Mouse (Mus musculus): ENCODE measurements around the gene Acads.
"Not testable (repeated sequence)": the region's sequence is repeated elsewhere in the genome, so short reads cannot be mapped to it uniquely, and the experiment has no call there.

Gene Acads

DNA sequence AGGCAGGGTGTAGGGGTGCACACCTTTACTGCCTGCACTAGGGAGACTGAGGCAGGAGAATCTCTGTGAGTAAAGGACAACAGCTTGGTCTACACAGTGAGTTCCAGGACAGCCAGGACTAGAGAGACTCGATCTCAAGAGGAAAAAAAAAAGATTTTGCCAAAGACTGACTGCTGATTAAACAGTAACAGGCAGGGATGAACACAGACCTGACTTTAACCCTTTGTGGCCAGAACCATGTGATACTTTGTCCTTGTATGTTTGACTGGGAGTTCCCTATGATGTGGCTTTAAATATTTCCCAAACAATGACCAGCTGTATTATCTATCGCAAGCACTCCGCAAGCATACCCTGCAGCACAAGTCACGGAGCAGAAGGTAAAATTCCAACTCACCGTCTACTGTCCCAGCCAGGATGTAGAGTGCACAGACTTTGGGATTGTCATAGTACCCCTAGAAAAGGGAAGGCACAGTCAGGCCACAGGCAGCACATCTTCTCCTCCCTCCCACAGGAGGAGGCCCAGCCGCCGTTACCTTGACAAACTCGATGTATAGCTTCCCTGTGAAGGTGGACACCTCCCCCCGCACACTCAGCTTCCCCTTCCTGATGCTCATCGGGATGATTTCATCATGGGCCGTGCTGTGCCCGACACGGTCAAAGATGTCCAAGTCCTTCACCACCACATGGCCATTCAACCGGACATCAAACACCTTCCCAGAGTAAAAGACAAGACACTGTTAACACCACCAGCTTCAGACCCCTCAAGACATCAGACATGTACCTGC, 30.7 kb upstream of the Acads start:
- DNase-seq (ENCODE audit: low spot score), result no peak

GRCm38 (mm10) chr5:115148872-115149271, 29.7 kb upstream of the Acads start:
- DNase-seq (ENCODE audit: low spot score), result not testable (repeated sequence)

GRCm38 (mm10) chr5:115148378-115148777, 29.2 kb upstream of the Acads start:
- no peak for DNase-seq (ENCODE audit: low spot score)

DNA sequence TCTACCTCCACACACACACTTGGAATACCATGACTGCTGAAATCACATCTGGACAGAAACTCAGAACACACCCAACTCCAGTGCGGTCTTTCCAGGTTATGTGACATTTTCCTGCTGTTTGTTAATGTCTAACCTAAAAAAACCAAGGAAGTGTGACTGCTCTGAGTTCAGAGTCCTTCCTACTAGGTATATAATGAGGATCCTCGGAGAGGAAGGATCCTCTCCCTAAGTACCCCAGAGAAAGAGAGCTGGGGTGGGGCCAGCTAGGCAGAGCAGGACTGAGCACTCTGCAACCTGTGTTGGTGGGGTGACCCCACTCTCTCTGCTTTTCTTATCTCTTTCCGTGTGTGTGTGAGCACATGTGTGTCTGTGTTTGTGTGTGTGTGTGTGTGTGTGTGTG, 28.2 kb upstream of the Acads start:
- DNase-seq (ENCODE audit: low spot score), result no peak

DNA sequence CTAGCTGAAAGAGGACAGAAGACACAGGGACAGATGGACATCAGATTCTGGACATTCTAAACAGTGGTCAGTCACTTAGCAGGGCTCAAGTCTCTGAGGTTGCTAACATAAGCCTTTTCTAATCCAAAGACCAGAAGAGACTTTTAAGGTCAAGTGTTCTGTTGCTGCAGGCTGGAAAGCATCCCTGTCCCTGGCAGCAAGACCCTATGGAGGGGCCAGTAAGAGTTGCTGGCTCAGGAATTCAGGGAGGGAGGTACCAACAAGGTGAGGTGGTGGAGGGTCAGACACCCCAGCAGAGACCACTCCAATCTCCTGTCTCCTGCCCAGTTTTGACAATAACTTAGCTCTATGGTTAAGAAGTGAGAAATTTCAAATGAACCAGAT, 27.6 kb upstream of the Acads start:
- no peak for DNase-seq (ENCODE audit: low spot score)

DNA sequence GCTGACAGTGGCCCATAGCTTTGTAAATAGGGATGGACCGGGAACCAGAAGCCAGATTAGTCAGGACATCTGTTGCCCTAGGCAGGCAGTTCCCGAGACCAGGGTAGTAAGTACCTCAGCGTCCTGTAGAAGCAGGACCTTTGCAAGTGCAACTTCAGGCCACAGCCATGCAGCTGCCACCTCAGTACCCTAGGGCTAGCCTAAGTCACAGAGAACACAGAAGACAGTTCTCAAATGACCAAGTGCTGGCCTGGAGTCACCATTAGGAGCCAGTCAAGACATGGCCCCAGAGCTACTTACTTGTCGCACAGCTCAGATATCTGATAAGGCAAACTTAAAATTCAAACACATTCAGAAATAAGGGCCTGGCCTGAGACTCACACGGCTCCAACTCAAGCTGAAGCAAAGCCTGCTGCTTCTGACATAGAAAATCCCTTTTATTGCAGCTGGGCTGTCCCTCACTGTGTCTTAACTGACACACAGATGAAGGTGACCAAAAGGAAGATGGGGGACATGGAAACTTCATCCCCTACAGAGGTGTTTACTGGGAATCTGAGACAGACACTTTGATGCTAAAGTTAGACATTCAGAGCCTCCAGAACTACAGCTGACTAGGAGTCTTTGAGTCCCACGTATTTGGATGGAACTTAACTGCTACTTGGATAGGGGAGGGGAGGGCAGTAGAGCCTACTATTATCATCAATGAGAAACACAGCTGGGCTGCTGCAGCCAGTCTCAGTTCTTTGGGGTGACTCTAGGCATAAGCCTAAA, 27.0 kb upstream of the Acads start:
- no peak for DNase-seq (ENCODE audit: low spot score)

GRCm38 (mm10) chr5:115145253-115145968, 26.3 kb upstream of the Acads start:
- DNase-seq (ENCODE audit: low spot score), result no peak

GRCm38 (mm10) chr5:115144471-115144870, 25.3 kb upstream of the Acads start:
- no peak for DNase-seq (ENCODE audit: low spot score)

DNA sequence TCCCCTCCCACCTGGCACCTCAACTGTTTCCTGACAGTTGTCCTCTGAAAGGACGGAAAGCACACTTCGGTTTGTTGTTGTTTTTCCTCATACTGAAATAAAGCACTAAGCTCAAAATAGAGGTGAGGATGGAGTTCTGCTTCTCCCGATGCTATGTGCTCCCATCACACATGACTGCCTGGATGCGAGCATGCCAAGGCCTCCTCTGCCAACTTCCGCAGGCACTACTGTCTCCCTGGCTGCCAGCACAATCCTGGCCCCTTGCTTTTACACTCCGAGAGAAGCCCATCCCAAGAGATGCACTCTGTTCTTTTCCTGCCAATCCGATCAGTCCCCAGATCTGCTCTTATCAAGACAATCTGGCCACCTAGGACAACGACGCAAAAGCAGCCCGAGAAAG, 24.4 kb upstream of the Acads start:
- DNase-seq (ENCODE audit: low spot score), result no peak

- no peak for DNase-seq (ENCODE audit: low spot score)
These were observed 23.1 kb upstream of the Acads start for GRCm38 (mm10) chr5:115142166-115142697.

GRCm38 (mm10) chr5:115140726-115141125, 21.6 kb upstream of the Acads start:
- no peak for DNase-seq (ENCODE audit: low spot score)

DNA sequence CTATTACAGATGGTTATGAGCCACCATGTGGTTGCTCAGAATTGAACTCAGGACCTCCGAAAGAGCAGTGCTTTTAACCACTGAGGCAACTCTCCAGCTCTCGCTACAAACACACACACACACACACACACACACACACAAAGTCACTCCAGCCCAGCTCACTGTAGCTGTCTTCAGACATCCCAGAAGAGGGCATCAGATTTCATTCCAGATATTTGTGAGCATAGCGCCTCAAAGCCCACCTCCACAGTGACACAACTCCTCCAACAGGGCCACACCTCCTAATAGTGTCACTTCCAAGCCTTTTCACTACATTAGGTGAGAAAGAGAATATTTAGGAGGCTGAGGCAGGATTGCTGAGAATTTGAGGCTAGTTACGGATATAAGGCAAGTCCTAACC, 20.0 kb upstream of the Acads start:
- DNase-seq (ENCODE audit: low spot score), result no peak

DNA sequence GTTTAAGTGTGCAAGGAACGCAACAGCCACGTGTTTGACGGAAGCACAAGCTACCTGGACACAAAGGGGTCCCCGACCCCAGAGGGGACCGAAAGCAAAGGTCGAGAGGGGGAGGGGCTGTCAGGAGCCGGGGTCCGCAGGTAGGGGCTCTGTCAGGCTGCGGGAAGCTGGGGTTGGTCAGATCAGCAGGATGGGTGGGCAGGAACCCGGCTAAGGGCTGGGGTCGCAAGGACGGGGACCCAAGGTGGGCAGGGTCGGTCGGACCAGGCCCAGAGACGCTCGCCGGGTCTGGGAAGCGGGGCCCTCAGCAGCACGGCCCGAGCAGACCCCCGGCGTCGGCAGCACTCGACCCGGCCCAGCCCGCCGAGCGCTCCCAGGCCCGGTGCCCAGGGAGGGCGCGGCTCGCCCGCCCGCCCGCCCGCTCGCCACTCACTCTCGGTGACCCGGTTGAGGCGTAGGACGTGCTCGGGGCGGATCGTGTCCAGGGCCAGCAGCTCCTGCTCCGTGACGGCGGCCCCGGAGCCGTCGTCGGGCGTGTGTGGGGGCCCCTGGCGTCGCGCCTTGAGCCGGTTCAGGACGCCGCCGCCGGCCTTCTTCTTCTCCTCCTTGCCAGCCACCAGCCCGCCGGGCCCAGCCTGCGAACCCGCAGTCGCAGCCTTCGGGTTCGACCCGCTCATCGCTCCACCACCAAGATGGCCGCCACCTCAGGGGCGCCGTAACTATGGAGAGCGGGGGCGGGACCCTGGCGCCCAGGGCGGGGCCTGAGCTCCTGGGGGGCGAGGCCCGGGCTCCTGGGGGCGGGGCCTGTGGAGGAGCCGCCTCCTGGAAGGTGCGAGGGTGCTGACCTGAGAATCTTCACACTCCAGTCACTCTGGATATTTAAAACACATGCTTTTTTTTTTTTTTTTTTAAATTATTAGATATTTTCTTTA, 15.4 kb upstream of the Acads start, which contains the start of gene Unc119b:
Unc119b (minus strand) TSS at position 742 of the 932 bp plus-strand sequence.
- DNase-seq (ENCODE audit: low spot score), result peak; percentile 91

DNA sequence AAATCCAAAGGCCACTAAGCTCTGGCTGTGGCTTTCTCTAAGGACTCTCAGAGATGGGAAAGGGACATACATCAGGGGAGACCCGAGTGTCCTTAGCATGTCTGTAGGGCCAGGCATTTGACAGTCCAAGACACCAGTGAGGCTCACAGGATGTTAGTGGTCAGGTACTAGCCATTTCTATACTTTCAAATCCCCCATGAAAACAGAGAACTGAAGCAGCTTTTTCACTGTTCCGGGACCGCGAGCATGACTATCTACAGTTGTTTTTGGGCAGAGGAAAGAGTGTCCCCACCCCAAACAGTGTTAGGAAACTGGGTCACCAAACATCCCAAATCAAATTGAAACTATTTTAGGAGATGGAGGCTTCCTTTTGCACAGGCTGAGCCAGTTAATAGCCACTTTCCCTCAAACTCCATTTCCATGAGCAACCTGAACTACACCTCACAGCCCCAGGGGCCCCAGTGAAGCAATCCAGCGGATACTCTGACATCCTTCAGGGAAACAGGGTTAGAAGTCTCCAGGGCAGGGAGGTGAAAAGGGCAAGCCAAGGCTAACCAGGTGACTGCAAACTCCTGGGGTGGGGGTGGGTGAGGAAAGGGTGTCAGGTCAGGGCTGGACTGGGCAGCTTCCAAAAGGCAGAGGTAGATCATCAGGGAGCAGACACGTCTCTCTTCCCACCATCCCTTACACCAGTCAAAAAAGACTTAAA, 14.4 kb upstream of the Acads start:
- DNase-seq (ENCODE audit: low spot score), result no peak

- DNase-seq (ENCODE audit: low spot score), result no peak
These were observed 13.3 kb upstream of the Acads start for GRCm38 (mm10) chr5:115132465-115132864.

GRCm38 (mm10) chr5:115129328-115129727, 10.2 kb upstream of the Acads start:
- no peak for DNase-seq (ENCODE audit: low spot score)

GRCm38 (mm10) chr5:115127421-115128179, 8.5 kb upstream of the Acads start:
- DNase-seq (ENCODE audit: low spot score), result no peak

DNA sequence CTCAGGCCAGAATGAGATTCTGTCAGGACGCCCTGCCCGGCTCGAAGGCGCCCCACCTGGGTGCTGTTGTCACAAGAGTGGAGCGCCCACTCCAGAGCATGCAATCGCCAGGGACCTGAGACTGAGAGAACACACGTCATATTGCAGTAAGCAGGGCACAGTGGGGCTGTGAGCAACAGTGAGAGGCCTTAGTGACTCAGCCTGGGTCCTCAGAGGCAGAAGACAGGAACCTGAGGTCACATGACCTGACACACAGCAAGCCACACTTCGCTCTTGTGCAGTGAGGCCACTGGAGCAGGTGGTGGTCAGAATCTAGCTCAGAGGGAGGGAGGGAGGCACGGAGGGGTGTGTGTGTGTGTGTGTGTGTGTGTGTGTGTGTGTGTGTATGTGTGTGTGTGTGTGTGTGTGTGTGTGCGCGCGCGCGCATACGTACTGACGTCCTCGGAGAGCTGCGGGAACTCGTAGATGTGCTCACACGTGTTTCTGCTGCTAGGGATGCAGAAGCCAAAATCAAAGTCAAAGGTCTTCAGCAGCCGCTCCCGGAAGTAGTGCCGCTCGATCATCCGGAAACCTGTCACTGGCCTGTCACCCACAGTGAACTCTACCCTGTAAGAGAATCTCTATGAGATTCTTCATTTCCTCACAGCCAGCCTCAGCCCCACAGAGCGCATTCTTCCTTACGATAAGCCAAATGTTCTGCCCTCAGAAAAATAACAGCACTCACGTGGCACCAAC, 7.6 kb upstream of the Acads start:
- no peak for DNase-seq (ENCODE audit: low spot score)

DNA sequence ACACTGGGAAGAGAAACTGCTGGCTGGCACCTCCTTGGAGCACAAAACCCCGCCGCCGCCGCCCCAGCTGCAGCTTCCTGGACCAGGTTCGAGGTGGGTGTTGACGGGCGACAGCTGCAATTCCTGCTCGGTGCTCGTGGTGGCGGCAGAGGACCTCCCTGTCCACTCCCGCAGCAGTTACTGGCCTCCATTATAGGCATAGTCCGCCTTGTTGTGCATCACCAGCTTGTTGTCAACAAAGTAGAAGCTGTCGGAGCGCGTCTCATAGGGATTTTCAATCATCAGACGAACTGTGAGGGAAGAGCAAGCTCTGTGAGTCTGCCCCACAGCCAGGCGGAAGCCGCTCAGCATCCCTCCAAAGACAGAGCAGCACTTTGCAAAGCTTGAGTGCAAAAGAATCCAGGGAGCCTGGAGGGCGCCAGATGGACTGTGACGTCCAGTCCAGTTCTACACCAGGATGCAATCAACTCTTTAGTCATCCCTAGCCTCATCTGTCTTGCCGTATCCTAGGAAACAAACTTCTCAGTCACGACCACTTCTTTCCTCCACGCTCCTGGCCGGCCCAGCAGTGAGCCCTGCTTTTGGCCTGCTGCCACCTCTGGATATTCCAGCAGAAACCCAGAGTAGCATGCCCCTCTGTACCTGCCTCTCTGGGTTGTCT, 6.2 kb upstream of the Acads start:
- DNase-seq (ENCODE audit: low spot score), result peak; percentile 87
